Mouse (Mus musculus) embryo, embryonic 10.5 days (tissue): ENCODE data around the gene Fgfr1op.
"Not testable (repeated sequence)": the region's sequence is repeated elsewhere in the genome, so short reads cannot be mapped to it uniquely, and the experiment has no call there.

ENCODE experiments used
- DNase-seq: peaks from one replicate; pipeline ENCODE4 v3.0.0-alpha.2; 2015; ENCODE audit warnings: low spot score

Fgfr1op gene

DNA sequence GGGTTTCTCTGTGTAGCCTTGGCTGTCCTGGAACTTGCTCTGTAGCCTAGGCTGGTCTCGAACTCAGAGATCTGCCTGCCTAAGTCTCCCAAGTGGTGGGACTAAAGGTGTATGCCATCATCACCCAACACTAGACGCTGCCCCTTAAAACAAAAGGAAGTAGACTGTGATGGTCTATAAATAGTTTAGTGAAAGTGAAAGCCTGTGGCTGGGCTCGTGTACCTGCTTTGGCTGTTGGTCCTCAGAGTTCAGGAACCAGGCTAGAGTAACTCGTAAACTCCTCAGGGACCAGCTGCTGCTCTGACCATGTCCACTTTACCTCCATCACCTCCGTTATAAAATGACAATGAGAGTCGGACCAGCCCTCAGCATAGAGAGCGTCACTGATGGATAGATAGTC is 5.0 kb downstream of the Fgfr1op start:
- DNase-seq = no peak

GRCm38 (mm10) chr17:8171081-8171480 is 5.8 kb downstream of the Fgfr1op start:
- no peak for DNase-seq

DNA sequence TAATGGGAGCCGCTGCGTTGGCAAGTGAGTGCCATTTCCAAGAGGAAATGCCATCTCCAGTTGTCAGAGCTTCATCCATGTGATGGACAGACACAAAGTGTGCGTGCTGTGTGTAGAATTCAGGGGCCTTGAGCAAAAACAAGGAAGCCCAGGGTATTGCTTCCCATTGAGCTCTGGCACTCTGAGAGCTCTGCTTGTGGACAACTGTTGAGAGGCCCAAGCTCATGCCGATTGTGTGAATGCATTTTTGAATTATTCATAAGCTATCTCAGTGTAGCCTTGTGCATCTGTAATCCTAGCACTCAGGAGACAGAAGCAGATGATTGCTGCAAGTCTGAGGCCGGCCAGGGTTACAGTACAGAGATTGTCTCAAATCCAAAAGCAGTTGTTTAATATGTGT is 11.8 kb downstream of the Fgfr1op start:
- DNase-seq = no peak

DNA sequence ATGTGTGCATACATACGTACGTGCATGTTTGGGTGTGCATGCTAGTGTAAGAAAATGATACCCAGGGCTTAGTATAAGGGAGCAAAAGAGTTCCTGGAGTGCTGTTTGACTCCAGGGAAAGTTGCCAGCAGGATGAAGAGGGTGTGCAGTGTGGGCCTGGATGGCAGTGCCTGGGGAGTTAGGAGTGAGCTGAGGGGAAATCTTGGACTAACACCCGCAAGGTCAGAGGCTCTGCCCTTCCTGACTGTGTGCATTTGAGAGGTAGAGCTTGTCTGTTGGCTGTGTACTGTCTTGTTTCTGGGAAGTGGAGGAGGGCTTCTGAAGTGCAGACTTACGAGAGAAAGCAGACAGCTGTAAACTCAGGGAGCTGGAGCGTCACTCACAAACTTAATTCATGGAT is 18.5 kb downstream of the Fgfr1op start:
- DNase-seq = no peak

DNA sequence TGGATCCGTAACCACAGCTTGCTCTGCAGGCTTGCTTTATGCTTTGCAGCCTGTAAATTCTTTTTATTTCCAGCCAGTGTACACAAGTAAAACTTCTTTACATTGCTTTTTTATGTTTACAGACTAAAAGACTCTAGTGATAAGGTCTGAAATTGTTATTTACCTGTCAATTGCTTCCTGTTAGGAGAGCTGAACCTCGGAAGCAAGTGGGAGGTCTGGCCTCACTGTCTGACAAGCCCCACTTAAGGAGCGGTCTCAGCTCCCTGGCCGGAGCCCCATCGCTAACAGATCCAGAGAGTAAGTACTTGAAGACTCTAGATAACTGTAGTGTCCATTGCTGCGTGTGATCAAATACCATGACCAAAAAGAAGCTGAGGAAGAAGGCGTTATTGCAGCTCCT is 18.9 kb downstream of the Fgfr1op start:
- no peak for DNase-seq

GRCm38 (mm10) chr17:8193678-8194077 is 28.4 kb downstream of the Fgfr1op start:
- no peak for DNase-seq

DNA sequence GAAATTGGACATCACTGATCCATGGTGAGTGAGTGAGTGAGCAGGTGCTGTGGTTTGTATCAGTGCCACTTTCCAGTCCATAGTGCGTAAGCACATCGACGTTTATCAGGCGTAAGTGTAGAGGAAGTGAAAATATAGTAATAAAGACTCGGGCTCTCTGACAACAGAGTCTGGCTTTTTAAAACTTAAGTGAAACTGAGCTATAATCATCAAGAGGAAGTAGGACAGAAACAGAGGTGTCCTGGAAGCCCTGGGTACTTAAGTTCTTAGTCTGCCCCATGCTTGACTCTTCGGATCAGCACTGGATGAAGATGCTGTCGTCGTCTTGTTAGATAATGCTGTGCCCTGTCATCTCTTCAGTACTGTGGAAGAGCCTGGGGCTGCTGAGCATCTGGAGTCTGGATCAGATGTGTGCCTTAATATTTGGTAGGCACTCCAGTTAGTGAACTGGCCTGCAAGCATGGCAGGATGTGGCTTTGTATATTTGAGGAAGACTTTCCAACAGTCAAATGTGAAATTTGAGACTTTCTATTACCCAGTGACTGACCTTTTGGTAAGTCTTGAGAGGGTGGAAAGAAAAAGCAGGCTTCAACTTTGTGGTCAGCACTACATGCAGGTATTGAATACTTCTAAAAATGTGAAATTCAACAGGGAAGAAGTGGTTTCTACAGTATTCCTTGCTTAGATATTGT is 30.5 kb downstream of the Fgfr1op start:
- DNase-seq = no peak

DNA sequence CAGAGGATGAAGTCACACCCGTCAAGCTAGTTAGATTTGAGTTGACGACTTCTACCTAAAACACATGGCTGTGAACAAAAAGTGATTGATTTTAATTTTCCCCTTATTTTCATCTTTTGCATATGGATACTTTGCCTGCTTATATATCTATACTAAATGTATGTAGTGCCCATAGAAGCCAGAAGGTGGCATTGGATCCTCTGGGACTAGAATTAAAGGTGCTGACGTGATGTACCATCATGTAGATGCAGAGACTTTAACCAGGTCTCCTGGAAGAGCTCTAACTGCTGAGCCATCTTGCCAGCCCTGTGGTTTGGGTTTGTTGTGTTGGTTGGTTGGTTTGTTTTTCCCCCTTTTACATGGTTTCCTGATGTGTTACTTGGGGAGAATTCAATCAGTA is 32.4 kb downstream of the Fgfr1op start:
- DNase-seq = peak; percentile 15

- no peak for DNase-seq
Measured at GRCm38 (mm10) chr17:8199067-8199935, 34.0 kb downstream of the Fgfr1op start.

DNA sequence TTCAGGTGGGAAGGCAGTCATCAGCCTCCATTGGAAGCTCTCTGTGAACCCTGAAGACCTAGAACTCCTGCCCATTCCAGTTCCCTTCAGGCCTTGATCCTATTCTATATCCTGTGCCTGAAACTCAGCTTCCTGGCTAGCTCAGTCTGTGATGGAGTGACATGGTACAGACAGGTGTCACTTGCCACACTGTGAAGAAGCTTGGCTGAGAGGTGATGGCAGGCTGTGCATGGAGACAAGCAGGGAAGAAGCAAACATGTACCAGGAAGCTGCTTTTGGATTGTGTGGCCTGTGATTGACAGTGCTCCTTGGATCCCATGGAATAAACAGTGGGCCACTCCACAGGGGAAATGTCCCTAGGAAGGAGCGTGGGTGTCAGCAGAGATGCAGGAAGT is 34.6 kb downstream of the Fgfr1op start:
- no peak for DNase-seq

DNA sequence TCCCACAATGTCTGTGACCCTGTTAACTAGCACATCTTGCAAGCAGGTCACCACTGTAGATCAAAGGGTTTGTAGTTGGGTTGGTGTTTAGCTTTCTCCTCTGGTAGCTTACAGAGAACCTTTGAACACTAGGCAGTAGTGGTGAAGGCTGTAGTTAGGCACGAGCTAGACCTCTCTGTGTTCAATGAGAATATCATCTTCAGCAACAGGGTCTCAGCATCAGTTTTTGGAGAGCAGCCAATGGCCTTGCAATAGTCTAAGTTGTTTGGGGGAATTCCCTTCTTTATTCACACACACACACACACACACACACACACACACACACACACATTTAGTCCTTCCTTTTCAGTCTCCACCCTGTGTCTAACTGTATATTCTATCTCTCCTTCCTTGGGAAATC is 38.2 kb downstream of the Fgfr1op start:
- no peak for DNase-seq

GRCm38 (mm10) chr17:8205221-8205631 is 39.9 kb downstream of the Fgfr1op start:
- not testable (repeated sequence) for DNase-seq

DNA sequence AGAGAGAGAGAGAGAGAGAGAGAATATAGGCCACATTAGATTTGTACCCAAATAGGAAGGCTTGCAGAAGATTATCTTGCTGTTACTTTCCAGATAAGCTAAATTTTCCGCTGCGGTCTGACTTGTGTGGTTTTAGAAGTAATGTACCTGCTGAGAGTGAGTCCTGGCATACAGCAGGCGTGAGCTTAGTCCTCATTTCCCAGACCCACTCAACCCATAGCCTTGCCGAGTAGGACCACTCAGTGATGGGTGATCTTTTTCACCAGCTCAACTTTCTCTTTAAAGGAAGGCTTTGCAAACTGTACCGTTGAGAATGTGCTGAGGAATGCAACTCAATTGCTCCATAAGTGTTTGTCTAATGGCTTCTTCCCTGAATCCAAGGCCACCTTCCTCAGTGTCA is 41.4 kb downstream of the Fgfr1op start:
- no peak for DNase-seq

DNA sequence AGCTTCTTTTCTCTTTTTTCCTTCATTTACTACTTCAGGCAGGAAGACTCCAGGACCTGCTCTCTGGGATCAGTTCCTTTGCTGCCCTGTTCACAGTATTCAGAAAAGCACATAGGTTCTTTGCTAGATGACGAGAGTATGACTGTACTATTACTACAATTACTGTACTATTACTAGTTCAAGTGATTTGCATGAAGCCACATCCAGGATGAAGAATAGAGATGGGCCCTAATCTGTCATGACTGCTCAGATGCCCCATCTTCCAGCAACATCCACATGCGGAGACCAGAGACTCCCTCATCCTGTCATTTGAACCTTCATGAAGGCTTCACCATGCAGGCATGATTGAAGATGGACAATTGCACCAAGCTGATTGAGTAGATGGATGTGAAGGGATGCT is 44.4 kb downstream of the Fgfr1op start:
- DNase-seq = no peak

- DNase-seq = no peak
Measured at GRCm38 (mm10) chr17:8210170-8210569, 44.9 kb downstream of the Fgfr1op start.

DNA sequence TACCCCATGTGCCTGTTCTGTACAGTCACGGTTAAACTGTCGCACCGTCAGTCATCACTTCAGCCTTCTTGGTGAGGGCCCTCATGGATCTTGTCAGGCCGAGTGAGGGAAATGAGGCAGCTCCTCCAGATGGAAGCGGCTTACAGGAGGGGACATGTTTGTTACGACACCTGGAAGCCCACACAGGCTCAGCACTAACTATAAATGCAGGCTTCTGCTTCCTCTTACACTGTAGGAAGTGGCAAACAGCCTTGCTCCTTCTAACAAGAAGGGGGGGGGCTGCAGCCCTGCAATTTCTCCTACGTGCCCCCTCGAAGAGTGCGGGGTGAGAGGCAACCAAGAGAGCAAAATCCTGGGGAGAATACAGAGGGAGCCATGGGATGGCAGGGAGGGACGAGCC is 45.4 kb downstream of the Fgfr1op start:
- no peak for DNase-seq

DNA sequence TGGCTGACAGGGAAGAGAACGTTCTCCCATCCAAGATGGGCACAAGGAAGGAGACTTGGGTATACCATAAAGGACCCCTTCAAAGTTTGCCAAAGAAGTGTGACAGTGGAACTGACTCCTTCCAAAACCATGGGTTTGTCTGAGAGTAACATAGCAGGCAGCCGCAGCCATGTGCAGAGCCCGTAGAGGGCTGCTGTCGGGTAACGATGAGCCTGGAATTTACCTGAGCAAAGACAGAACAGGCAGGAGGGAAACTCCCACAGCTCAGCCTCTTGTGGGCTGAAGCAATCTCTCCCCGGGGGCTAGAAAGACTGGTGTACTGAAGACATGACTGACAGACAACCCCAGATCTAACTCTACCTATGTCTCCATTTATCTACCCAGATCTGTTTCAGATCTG is 46.1 kb downstream of the Fgfr1op start:
- no peak for DNase-seq

DNA sequence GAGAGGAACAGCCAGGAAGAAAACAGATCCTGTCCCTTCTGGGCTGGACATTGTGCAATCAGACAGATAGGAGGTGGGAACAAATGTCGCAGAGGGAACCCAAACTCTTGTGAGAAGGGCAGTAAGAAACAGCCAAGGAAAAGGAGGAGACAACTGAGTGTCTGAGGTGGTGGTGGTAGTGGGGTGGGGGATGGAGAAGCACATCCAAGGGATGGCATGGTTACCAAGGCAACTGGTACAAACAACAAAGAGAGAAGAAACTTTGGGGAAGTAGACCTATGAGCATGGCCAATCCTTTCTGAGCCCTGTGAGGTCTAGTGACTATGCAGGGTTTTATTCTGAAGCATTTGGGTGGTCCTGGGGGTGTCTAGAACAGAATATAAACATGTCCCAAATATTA is 49.1 kb downstream of the Fgfr1op start:
- no peak for DNase-seq

DNA sequence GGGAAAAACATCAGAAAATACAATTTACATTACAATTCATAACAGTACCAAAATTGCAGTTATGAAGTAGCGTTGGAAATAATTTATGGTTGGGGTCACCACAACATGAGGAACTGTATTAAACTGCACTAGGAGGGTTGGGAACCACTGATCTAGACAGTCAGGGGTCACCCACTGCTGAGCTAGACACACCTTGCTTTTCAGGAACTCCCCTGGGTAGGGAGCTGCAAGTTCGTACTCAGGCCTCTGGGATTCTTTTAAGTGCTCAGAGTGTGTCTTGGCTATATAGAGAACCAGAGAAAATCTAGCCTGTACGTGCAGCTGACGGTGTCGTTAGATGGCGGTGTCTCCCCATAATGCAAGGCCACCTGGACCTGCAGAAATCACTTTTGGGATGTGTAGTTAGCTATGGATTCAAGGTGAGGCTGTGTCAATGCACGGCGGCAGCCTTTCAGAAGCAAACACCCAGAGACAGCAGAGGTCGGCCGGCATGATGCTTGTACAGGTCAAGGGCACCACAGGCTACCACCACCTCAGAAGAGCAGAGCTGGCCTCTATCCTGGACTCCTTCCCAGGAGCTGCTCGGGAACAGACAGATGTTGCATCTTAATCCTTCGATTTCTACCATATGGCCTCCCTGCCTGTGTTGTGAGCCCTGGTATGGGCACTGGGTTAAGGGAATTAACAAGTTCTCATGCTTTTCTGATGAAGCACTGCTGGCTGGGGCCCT is 49.9 kb downstream of the Fgfr1op start:
- DNase-seq = no peak

- DNase-seq = no peak
Measured at GRCm38 (mm10) chr17:8223225-8223624, 57.9 kb downstream of the Fgfr1op start.

DNA sequence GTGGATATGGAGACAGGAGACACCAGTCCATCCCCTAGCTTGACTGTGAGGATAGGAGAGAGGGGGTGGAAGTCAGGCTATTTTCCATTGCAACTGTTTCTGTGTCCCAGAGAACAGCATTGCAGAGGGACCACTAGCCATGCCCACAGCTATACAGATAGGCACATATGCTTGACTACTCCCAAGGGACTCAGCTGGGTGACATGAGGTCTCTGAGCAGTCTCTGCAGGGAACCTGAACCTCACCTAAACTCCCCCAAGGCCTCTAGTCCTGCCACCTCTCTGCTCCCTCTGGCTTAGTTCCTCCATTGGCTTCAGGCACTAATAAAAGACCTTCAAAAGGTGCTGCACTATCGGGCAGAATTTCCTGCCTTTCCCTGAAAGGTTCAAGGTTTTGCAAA is 58.8 kb downstream of the Fgfr1op start:
- no peak for DNase-seq

DNA sequence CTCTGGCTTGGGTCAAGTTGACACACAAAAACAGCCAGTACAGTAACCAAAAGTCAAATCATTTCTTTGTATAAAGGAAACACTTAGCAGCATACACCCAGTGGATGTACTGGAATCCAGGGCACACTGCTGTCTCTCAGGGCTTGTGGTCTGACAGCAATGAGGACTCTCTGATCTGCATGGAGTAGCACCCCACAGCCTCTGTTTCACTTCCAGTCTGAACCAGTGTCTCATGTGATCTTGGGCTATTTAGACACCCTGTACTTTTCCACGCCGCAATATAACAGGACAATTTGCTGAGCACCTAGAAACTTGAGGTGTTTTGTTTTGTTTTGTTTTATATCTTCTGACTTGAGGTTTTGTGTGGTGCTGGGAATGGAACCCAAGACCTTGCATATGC is 59.9 kb downstream of the Fgfr1op start:
- DNase-seq = no peak

- no peak for DNase-seq
Measured at GRCm38 (mm10) chr17:8225746-8226145, 60.4 kb downstream of the Fgfr1op start.
